Mouse (Mus musculus): ENCODE results near the gene Rps6ka5. TPM values are rescaled to one million over a fixed set of nuclear protein-coding genes. Genes with fewer than 3 reads are reported as not detected.
A peak's percentile ranks its signal among the peaks of the same experiment; 100 is the strongest.

Gene Rps6ka5
- polyA plus RNA-seq (2015; fragmentation: Nextera tagmentation; extraction: Ambion mirVana): 1.5 and 1.6 TPM in 2 replicates

DNA sequence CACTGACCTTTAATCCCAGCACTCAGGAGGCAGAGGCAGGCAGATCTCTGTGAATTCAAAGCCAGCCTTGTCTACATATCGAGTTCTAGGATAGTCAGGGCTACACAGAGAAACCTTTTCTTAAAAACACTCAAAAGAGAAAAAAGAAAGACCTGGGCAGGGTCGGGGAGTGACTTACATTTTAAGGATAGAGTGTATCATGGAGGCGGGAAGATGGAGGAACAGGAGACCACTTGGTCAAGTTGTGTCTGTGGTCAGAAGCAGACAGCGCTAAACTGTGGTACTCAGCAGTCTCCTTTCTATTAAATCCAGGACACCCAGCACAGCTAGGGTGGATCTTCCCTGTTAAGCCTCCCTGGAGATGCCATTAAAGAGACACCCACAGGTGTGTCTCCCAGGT lies at the start of gene Rps6ka5:
Gene Rps6ka5, minus strand, starts transcription at position 333 of the 400 bp plus-strand sequence.
- H3K4me3 ChIP-seq (replicated peaks): no peak within 1 kb of the TSS
- H3K27ac ChIP-seq (replicated peaks): no peak within 1 kb of the TSS
- peak within 1 kb of the TSS; percentile 96 for H3K4me2 ChIP-seq
- peaks cover 32% of the 10 kb centered on the region for H3K4me1 ChIP-seq (replicated peaks)
- no peaks in the 10 kb centered on the region for H3K27me3 ChIP-seq
- no peak for ATAC-seq (ENCODE audit: insufficient read depth)
- H3K9ac ChIP-seq: no peak within 1 kb of the TSS
- no peaks in the 10 kb centered on the region for H3K36me3 ChIP-seq (replicated peaks)
- WGBS (ENCODE audit: insufficient replicate concordance): 64% methylated on average over 4 of the region's 4 CpGs
- H3K9me3 ChIP-seq (replicated peaks): no peaks in the 10 kb centered on the region

DNA sequence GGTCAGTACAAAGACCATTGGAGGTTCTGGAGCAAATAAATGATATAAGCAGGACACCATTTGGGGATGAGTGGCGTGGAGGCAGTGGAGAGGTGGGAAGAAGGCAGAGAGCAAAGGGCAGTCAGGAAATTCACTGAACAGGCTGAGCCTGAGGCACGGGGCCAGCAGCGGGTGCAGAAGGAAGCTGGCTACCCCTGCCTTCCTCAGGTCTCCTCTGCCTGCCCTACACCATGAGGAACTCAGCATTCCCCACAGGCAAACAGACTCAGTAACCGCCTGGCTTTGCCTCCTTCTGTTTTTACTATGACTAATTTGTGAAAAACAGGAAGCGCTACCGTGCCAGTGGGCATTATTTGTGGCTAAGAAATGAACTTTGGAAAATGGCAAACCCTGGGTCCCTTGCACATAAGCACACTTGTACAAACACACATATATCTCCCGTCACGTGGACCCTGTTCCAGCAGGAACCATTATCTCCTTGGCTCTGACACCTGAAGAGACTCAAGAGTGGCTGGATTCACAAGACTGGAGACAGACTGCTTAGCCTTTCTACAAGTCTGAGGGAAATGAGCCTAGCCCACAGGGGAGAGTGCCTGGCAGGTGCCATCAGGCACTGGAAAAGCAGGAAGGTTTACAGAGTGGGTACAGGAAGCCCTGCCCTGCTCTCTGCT lies 49.3 kb upstream of the Rps6ka5 start:
- H3K4me1 ChIP-seq (replicated peaks): peaks cover 10% of the 10 kb centered on the region; the same call in 1 of the 2 replicates
- no peaks in the 10 kb centered on the region for H3K9me3 ChIP-seq (replicated peaks)
- no peak overlapping the region for H3K27ac ChIP-seq (replicated peaks)
- H3K36me3 ChIP-seq (replicated peaks): no peaks in the 10 kb centered on the region
- ATAC-seq (ENCODE audit: insufficient read depth): no peak; the same call in 1 of the 2 replicates
- H3K4me3 ChIP-seq (replicated peaks): no peak overlapping the region
- WGBS (ENCODE audit: insufficient replicate concordance): 31% methylated on average over 8 of the region's 8 CpGs
- no peaks in the 10 kb centered on the region for H3K27me3 ChIP-seq
- H3K4me2 ChIP-seq: no peak overlapping the region
- no peak overlapping the region for H3K9ac ChIP-seq

- Histone ChIP-seq H3K27ac (replicated peaks) (no peak overlapping the region), H3K4me1 (replicated peaks) (peaks cover 10% of the 10 kb centered on the region; the same call in 1 of the 2 replicates)
These were observed 48.5 kb upstream of the Rps6ka5 start for GRCm38 (mm10) chr12:100775291-100775690.

GRCm38 (mm10) chr12:100774756-100775155 lies 48.0 kb upstream of the Rps6ka5 start:
- no peak overlapping the region for H3K4me2 ChIP-seq
- H3K9me3 ChIP-seq (replicated peaks): no peaks in the 10 kb centered on the region
- no peaks in the 10 kb centered on the region for H3K27me3 ChIP-seq
- 62% methylated on average over 7 of the region's 7 CpGs for WGBS (ENCODE audit: insufficient replicate concordance)
- H3K36me3 ChIP-seq (replicated peaks): no peaks in the 10 kb centered on the region
- no peak overlapping the region for H3K4me3 ChIP-seq (replicated peaks)
- H3K27ac ChIP-seq (replicated peaks): no peak overlapping the region
- ATAC-seq (ENCODE audit: insufficient read depth): no peak
- no peak overlapping the region for H3K9ac ChIP-seq
- peaks cover 9% of the 10 kb centered on the region; the same call in 1 of the 2 replicates for H3K4me1 ChIP-seq (replicated peaks)

More at GRCm38 (mm10) chr12:100775291-100775690, 48.5 kb upstream of the Rps6ka5 start:
- Histone ChIP-seq H3K9ac (no peak overlapping the region), H3K9me3 (replicated peaks) (no peaks in the 10 kb centered on the region), H3K4me2 (no peak overlapping the region), H3K36me3 (replicated peaks) (no peaks in the 10 kb centered on the region), H3K27me3 (no peaks in the 10 kb centered on the region), H3K4me3 (replicated peaks) (no peak overlapping the region)
- no peak for ATAC-seq (ENCODE audit: insufficient read depth)

DNA sequence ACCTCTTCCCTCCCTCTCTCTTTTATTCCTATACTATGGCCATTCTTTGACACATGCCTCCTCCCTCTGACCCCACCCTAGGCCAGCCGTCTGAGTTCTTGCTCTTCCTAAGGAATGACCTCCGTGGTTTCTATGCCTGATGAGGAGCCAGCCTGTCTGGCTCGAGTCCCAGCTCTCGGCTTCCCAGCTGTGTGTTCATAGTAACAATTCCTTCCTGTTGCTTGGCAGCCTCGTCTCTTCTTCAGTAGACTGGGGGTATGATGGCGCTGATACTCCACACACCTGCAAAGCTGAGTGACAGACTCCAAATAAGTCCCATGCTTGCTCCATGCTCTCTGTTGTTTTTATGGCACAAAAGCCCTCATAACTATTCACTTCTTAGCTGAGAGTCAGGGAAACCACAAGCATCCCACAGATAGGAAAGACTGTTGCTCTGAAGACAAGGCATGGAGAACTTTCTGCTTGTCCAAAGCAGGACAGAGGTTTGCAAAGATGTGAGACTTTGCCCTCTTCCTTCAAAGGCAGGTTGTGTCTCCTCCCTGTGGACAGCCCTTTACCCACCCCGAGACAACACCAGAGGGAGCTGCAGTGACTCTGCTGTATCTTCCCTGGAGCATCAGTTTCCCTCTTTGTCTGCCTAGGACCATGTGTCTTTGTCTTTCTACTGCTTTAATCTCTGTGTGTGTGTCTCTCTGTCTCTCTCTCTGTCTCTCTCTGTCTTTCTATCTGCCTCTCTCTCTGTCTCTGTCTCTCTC lies 45.6 kb upstream of the Rps6ka5 start:
- no peaks in the 10 kb centered on the region for H3K4me1 ChIP-seq (replicated peaks)
- H3K4me3 ChIP-seq (replicated peaks): no peak overlapping the region
- no peak for ATAC-seq (ENCODE audit: insufficient read depth)
- no peaks in the 10 kb centered on the region for H3K27me3 ChIP-seq
- H3K9ac ChIP-seq: no peak overlapping the region
- no peaks in the 10 kb centered on the region for H3K9me3 ChIP-seq (replicated peaks)
- no peak overlapping the region for H3K27ac ChIP-seq (replicated peaks)
- no peaks in the 10 kb centered on the region for H3K36me3 ChIP-seq (replicated peaks)
- H3K4me2 ChIP-seq: no peak overlapping the region
- WGBS (ENCODE audit: insufficient replicate concordance): 25% methylated on average over 7 of the region's 7 CpGs

DNA sequence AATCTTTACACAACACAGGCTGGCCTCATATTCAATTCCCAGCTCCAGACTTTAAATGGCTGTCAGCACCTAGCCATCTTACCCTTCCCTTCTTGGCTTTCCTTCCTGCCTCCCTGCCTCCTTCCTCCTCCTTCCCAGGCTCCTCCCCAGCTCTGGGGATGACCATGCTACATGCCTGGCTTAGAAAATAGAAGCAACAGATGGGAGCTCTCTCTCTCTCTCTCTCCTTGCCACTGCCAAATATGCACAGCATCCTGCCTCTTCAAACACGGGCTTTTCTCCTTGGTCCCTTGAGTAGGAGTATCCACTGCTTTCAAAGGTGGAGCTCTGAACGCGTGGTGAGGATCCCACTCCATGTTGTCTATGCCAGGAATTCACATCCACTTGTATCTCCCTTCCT lies 44.0 kb upstream of the Rps6ka5 start:
- H3K27me3 ChIP-seq: no peaks in the 10 kb centered on the region
- H3K36me3 ChIP-seq (replicated peaks): no peaks in the 10 kb centered on the region
- H3K4me2 ChIP-seq: no peak overlapping the region
- 64% methylated on average over 3 of the region's 3 CpGs for WGBS (ENCODE audit: insufficient replicate concordance)
- no peaks in the 10 kb centered on the region for H3K9me3 ChIP-seq (replicated peaks)
- no peak overlapping the region for H3K9ac ChIP-seq
- no peak overlapping the region for H3K27ac ChIP-seq (replicated peaks)
- ATAC-seq (ENCODE audit: insufficient read depth): no peak
- no peaks in the 10 kb centered on the region for H3K4me1 ChIP-seq (replicated peaks)
- no peak overlapping the region for H3K4me3 ChIP-seq (replicated peaks)

GRCm38 (mm10) chr12:100769871-100770270 lies 43.1 kb upstream of the Rps6ka5 start:
- 62% methylated on average over 6 of the region's 6 CpGs for WGBS (ENCODE audit: insufficient replicate concordance)
- no peak for ATAC-seq (ENCODE audit: insufficient read depth)
- Histone ChIP-seq H3K4me3 (replicated peaks) (no peak overlapping the region), H3K27me3 (no peaks in the 10 kb centered on the region), H3K9ac (no peak overlapping the region), H3K4me2 (no peak overlapping the region), H3K36me3 (replicated peaks) (no peaks in the 10 kb centered on the region), H3K9me3 (replicated peaks) (no peaks in the 10 kb centered on the region), H3K27ac (replicated peaks) (no peak overlapping the region), H3K4me1 (replicated peaks) (no peaks in the 10 kb centered on the region)

GRCm38 (mm10) chr12:100764329-100765018 lies 37.7 kb upstream of the Rps6ka5 start:
- Histone ChIP-seq H3K27ac (replicated peaks) (no peak overlapping the region), H3K36me3 (replicated peaks) (no peaks in the 10 kb centered on the region), H3K9me3 (replicated peaks) (no peaks in the 10 kb centered on the region), H3K9ac (no peak overlapping the region), H3K4me3 (replicated peaks) (no peak overlapping the region), H3K27me3 (no peaks in the 10 kb centered on the region), H3K4me1 (replicated peaks) (peaks cover 2% of the 10 kb centered on the region; the same call in 1 of the 2 replicates), H3K4me2 (no peak overlapping the region)
- ATAC-seq (ENCODE audit: insufficient read depth): no peak
- WGBS (ENCODE audit: insufficient replicate concordance): 18% methylated on average over 13 of the region's 13 CpGs

- H3K4me1 ChIP-seq (replicated peaks): peaks cover 2% of the 10 kb centered on the region; the same call in 1 of the 2 replicates
- no peaks in the 10 kb centered on the region for H3K9me3 ChIP-seq (replicated peaks)
- ATAC-seq (ENCODE audit: insufficient read depth): no peak
- no peak overlapping the region for H3K27ac ChIP-seq (replicated peaks)
- no peaks in the 10 kb centered on the region for H3K36me3 ChIP-seq (replicated peaks)
- no peak overlapping the region for H3K4me2 ChIP-seq
- H3K4me3 ChIP-seq (replicated peaks): no peak overlapping the region
- no peak overlapping the region for H3K9ac ChIP-seq
- WGBS (ENCODE audit: insufficient replicate concordance): 58% methylated on average over 11 of the region's 11 CpGs
- no peaks in the 10 kb centered on the region for H3K27me3 ChIP-seq
These were observed 36.1 kb upstream of the Rps6ka5 start for GRCm38 (mm10) chr12:100762663-100763425.

DNA sequence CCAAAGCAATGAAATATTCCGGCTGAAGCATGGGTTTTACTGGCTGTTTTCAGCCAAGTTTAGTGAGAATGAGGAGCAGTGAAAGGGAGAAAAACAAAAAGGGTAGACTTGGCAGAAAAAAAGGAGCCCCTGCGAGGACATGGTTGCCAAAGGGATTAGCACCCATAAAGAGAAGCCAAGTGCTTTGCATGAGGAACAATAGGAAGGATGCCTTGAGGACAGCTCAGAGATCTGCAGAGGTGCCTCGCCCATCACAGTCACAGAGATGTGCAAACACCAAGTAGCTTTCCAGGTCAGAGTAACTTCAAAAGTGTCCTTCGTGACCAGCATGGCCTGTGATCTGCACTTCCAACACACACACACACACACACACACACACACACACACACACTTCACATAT lies 30.6 kb upstream of the Rps6ka5 start:
- 48% methylated on average over 4 of the region's 4 CpGs for WGBS (ENCODE audit: insufficient replicate concordance)
- no peak for ATAC-seq (ENCODE audit: insufficient read depth)

More for the DNA sequence above, 30.6 kb upstream of the Rps6ka5 start:
- no peak overlapping the region for H3K9ac ChIP-seq
- no peak overlapping the region for H3K4me2 ChIP-seq
- H3K4me3 ChIP-seq (replicated peaks): no peak overlapping the region
- H3K27me3 ChIP-seq: no peaks in the 10 kb centered on the region
- H3K36me3 ChIP-seq (replicated peaks): no peaks in the 10 kb centered on the region
- H3K27ac ChIP-seq (replicated peaks): no peak overlapping the region
- H3K4me1 ChIP-seq (replicated peaks): no peaks in the 10 kb centered on the region
- H3K9me3 ChIP-seq (replicated peaks): no peaks in the 10 kb centered on the region

Measured in liver, embryonic 15.5 days (tissue).